Mouse (Mus musculus) cortical plate, adult 2 months (tissue): Measurements from ENCODE around the gene Nmi. TPM values are rescaled to one million over a fixed set of nuclear protein-coding genes. Genes with fewer than 3 reads are reported as not detected.

Experiments
- H3K27ac ChIP-seq: fragments of 200-500 bp; 2 replicates; pipeline ENCODE4 v1.5.1; 2012; ENCODE audit warnings: low read length, control low read depth, inconsistent platforms; ENCODE audit not compliant: insufficient read depth
- H3K4me1 ChIP-seq: fragments of 200-500 bp; 2 replicates; pipeline ENCODE4 v1.6.1; 2011; ENCODE audit warnings: low read length; ENCODE audit not compliant: control insufficient read depth, insufficient read depth
- H3K4me3 ChIP-seq: fragments of 200-500 bp; 2 replicates; pipeline ENCODE4 v1.5.1; 2011; ENCODE audit warnings: mild to moderate bottlenecking, low read length, control low read depth; ENCODE audit not compliant: insufficient read depth
- CTCF ChIP-seq: fragments of 200-500 bp; IDR thresholded peaks from 2 replicates; pipeline ENCODE4 v1.5.1; 2011; ENCODE audit warnings: mild to moderate bottlenecking, control low read depth, low read length; ENCODE audit not compliant: insufficient read depth; ENCODE audit errors: extremely low read depth
- POLR2A ChIP-seq: fragments of 200-500 bp; IDR thresholded peaks from 2 replicates; pipeline ENCODE4 v1.6.1; 2011; ENCODE audit warnings: mild to moderate bottlenecking, low read length, control low read depth; ENCODE audit not compliant: insufficient read depth; ENCODE audit errors: extremely low read depth
- polyA plus RNA-seq: library from polyadenylated mRNA; depleted of rRNA; stranded (reverse); fragments of >200 nt; gene quantifications from 2 replicates; pipeline ENCODE4 v1.2.3, GENCODE M21; 2012; rRNA removed

Gene Nmi
- polyA plus RNA-seq, 1 experiment = 6.3 TPM

- Histone ChIP-seq H3K27ac (no peak overlapping the region), H3K4me3 (no peak overlapping the region), H3K4me1 (peaks cover 6% of the 10 kb centered on the region)
- no peak for TF ChIP-seq POLR2A
- TF ChIP-seq CTCF = no peak
These were observed 42.1 kb downstream of the Nmi start for GRCm38 (mm10) chr2:51931241-51931640.

DNA sequence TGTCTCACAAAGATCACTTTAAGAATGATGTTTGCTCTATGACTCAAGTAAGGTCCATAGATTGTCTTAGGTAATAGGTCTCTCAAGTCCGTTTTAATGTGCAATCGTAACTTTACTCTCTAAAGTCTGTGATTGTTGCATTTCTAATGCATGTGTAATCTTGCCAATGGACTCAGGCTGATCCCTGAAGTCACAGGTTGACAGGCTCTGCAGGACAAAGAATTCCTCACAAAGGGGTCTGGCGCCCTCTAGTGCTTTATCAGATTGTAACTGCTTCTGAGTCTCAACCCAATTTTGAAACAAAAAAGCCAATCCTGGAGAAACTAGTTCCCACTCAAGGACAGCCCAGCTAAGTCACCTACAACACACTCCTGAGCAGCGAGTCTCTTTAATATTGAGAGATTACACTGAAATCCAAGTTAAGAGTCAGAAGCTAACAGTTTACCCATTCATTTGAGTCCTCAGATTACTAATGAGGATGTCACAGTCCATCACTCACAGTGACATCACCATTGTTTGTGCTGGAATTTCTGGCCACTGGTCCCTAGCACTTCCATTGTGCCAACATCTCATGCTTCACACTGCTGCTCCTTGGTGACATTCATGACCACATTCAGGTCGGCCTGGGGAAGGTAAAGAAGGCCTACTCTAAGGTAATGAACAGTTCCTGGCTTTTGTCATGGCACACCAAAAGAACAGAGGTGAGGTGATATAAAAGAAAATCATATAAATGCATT is 58.2 kb downstream of the Nmi start:
- Histone ChIP-seq H3K4me1 (no peaks in the 10 kb centered on the region), H3K27ac (no peak overlapping the region), H3K4me3 (no peak overlapping the region)
- TF ChIP-seq CTCF (peak; percentile 75), POLR2A (no peak)

DNA sequence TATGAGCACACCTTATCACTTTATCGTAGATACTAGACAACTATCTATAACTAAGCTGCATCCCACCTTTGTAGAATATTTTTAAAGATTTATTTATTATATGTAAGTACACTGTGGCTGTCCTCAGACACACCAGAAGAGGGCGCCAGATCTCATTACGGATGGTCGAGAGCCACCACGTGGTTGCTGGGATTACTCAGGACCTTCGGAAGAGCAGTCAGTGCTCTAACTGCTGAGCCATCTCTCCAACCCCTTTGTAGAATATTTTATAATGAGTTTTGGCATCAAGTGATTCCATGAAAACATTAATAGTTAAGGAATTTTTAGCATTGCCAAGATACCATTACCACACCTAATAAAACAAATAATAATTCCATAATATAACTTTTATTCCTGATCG is 58.8 kb downstream of the Nmi start:
- Histone ChIP-seq H3K4me1 (no peaks in the 10 kb centered on the region), H3K27ac (no peak overlapping the region), H3K4me3 (no peak overlapping the region)
- no peak for TF ChIP-seq POLR2A
- no peak for TF ChIP-seq CTCF

GRCm38 (mm10) chr2:51912740-51913139 is 60.6 kb downstream of the Nmi start:
- Histone ChIP-seq H3K4me1 (no peaks in the 10 kb centered on the region), H3K4me3 (no peak overlapping the region), H3K27ac (no peak overlapping the region)
- no peak for TF ChIP-seq CTCF

- Histone ChIP-seq H3K27ac (no peak overlapping the region), H3K4me3 (no peak overlapping the region), H3K4me1 (no peaks in the 10 kb centered on the region)
- no peak for TF ChIP-seq CTCF
- no peak for TF ChIP-seq POLR2A
These were observed 61.4 kb downstream of the Nmi start for GRCm38 (mm10) chr2:51911864-51912263.

- TF ChIP-seq CTCF (no peak), POLR2A (no peak)
- H3K4me3 ChIP-seq = no peak overlapping the region
- H3K27ac ChIP-seq = no peak overlapping the region
- H3K4me1 ChIP-seq = no peaks in the 10 kb centered on the region
These were observed 65.7 kb downstream of the Nmi start for GRCm38 (mm10) chr2:51907538-51908110.

GRCm38 (mm10) chr2:51905637-51906036 is 67.7 kb downstream of the Nmi start:
- Histone ChIP-seq H3K4me1 (no peaks in the 10 kb centered on the region), H3K4me3 (no peak overlapping the region), H3K27ac (no peak overlapping the region)
- no peak for TF ChIP-seq POLR2A
- no peak for TF ChIP-seq CTCF

Other genes with a start within 250 kb of the Nmi start
- 14.4 and 15.5 TPM in 2 replicates for gene Rbm43, start 38.3 kb downstream of the Nmi start, polyA plus RNA-seq
- 9.0 and 10.3 TPM in 2 replicates for gene Tnfaip6, start 64.5 kb upstream of the Nmi start, polyA plus RNA-seq
- gene Rif1, start 99.3 kb upstream of the Nmi start, polyA plus RNA-seq = 8.9 and 9.1 TPM in 2 replicates